In the genomic region with DNA sequence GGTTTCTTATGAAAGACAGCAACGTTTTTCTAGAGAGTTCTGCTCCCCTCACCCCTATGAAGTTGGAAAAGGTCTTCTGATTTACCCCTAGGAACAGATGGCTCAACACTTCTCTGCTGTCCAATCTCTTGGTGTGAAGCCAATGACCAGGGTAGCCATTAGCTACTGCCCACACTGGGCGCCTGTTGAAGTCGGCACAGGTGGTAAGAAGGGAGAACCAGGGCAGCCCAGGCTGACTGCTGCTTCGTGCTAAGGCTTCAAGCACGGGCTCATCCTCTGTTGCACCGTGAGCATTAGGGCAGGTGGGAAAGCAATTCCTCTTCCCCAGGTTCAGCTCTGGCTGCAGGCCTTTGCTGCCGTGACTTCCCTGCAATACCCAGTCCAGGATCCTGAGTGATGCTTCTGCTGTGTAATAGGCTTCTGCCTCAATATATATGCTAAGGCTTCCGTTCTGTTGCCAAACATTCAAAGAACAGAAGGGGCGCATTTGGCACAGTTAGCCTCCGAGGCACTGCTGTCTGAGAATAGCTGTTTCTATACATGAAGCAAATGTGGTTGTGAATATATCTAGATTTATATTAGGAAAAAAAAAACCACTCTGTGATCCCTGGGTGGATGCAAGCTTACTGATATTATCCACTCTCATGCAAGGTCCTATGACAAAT, we compare ENCODE assay signal across 12 mouse cellular contexts.
A peak's percentile ranks its signal among the peaks of the same experiment; 100 is the strongest.
DNase-seq lines count a peak whose midpoint lies in the region.
"Had no signal": no experiment of that assay in that cellular context is flagged by ENCODE, and none has a peak within 500 bp of the region (broad histone marks: within the 10 kb centered on the region; RNA-seq: fewer than 3 reads in every experiment).

No protein-coding gene starts in this region.

- intact Hi-C loops in left cerebral cortex, postnatal 36 days (cut with DNase I): no loop called here

- DNase-seq in left cerebral cortex, postnatal 36 days (ENCODE audit: low spot score in 2 of 2): peak; percentile 11 to 14
- no peak for DNase-seq in left cerebral cortex, adult 18-20 months (ENCODE audit: low spot score in 2 of 2)
- DNase-seq in cerebellum, adult 11-12 months: peak; percentile 68
- DNase-seq in cerebellum, adult 9-11 months: peak; percentile 69
- DNase-seq in right cerebral cortex, postnatal 4 days: peak; percentile 4
- no peak for DNase-seq in layer of hippocampus, postnatal 36 days
- no peak for DNase-seq in embryo, embryonic 10 days (ENCODE audit: low spot score)
- DNase-seq: adrenal gland, adult 8-10 months; heart, adult 18-20 months; lung, postnatal 10 days; retina, postnatal 1 day; thymus, adult 18-20 months had no signal

Comparison
In these comparisons a context has a peak if more than half of its experiments do, and no peak if none do; other contexts are left out.
1. DNase-seq: peak in left cerebral cortex, postnatal 36 days (2 of 2), cerebellum, adult 11-12 months (single experiment), cerebellum, adult 9-11 months (single experiment) and right cerebral cortex, postnatal 4 days (single experiment); none in left cerebral cortex, adult 18-20 months (0 of 2), layer of hippocampus, postnatal 36 days (0 of 2) and embryo, embryonic 10 days (single experiment).